Mouse (Mus musculus) myocyte (in vitro differentiated cells): Measurements from ENCODE around the gene Fads1.

Experiments
- MAX ChIP-seq: IDR thresholded peaks from one replicate; pipeline ENCODE4 v1.6.1; 2011; ENCODE audit warnings: low read depth, mild to moderate bottlenecking, control low read depth
- MYOG ChIP-seq, 3 experiments: IDR thresholded peaks; one replicate each; pipeline ENCODE4 v1.6.1; 2011; ENCODE audit warnings: control low read depth in 2 of 3, low read depth in 2 of 3, mild to moderate bottlenecking in 2 of 3; ENCODE audit not compliant: insufficient read length in 2 of 3, control insufficient read depth in 1 of 3, insufficient read depth in 1 of 3
- POLR2A ChIP-seq: IDR thresholded peaks from one replicate; pipeline ENCODE4 v1.6.1; 2011; ENCODE audit warnings: low read depth, mild to moderate bottlenecking, control low read depth, moderate library complexity; ENCODE audit not compliant: insufficient read length
- POLR2AphosphoS2 ChIP-seq: IDR thresholded peaks from one replicate; pipeline ENCODE4 v1.6.1; 2011; ENCODE audit warnings: low read depth, control low read depth; ENCODE audit not compliant: insufficient read length
- REST ChIP-seq: IDR thresholded peaks from one replicate; pipeline ENCODE4 v1.6.1; 2011; ENCODE audit warnings: mild to moderate bottlenecking, control low read depth, moderate library complexity; ENCODE audit not compliant: insufficient read depth, insufficient read length
- SRF ChIP-seq: IDR thresholded peaks from one replicate; pipeline ENCODE4 v1.6.1; 2011; ENCODE audit warnings: low read depth; ENCODE audit not compliant: control insufficient read depth, insufficient read length
- TCF12 ChIP-seq: IDR thresholded peaks from one replicate; pipeline ENCODE4 v1.6.1; 2011; ENCODE audit warnings: mild to moderate bottlenecking, control low read depth; ENCODE audit not compliant: poor library complexity, insufficient read depth, severe bottlenecking
- USF1 ChIP-seq: IDR thresholded peaks from one replicate; pipeline ENCODE4 v1.6.1; 2011; ENCODE audit warnings: low read depth, mild to moderate bottlenecking, control low read depth, moderate library complexity

DNA sequence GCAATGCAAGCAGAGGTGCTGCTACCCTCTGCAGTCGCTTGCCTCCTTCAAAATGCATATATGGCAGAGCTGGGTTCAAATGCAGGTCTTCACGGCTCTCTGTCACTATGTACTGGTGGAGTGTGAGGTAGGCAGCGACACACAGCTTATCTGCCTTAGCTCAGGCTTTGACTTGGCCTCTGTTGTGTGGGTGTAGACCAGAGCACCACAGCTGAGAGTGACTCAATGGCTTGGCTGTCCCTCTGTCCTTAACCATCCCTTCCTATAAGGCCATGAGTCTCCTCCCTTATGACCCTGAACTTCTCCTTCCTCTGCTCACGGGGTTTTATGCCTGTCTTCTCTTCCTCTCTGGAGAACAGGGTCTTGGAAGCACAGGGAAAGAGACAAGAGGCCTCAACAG is 28.2 kb downstream of the Fads1 start:
- TF ChIP-seq POLR2A (no peak), TCF12 (no peak), REST (no peak), SRF (no peak), POLR2AphosphoS2 (no peak), MAX (no peak), USF1 (no peak), MYOG (IDR thresholded peaks at IDR 0.05; ENCODE audit: control insufficient read depth in 1 of 3, insufficient read depth in 1 of 3, insufficient read length in 2 of 3, low read depth in 2 of 3) (no peak)
